Mouse (Mus musculus) heart, embryonic 13.5 days (tissue): ENCODE measurements at regions not wholly inside any gene's neighbourhood (a gene's known extent, or its start where the extent isn't known, plus 50 kb on each side); places are given as distances from the start of the nearest gene placed in this dataset.

ENCODE experiments used
- ATAC-seq: fragments of 200-750 bp; cut with Nextera tagmentation; 2 replicates; pipeline ENCODE4 v1.8.0; 2017; ENCODE audit warnings: moderate TSS enrichment; ENCODE audit not compliant: insufficient number of reproducible peaks, low FRiP score, low TSS enrichment; ENCODE audit errors: extremely low read depth
- H3K27ac ChIP-seq: fragments of 300-500 bp; sonication (generic); replicated peaks from 2 replicates; pipeline ENCODE4 v1.5.1; 2015; ENCODE audit warnings: moderate library complexity, mild to moderate bottlenecking, inconsistent platforms
- H3K27me3 ChIP-seq: fragments of 300-500 bp; sonication (generic); replicated peaks from 2 replicates; pipeline ENCODE4 v1.6.1; 2015; ENCODE audit warnings: mild to moderate bottlenecking, inconsistent platforms
- H3K36me3 ChIP-seq: fragments of 300-500 bp; sonication (generic); 2 replicates; pipeline ENCODE4 v1.6.1; 2015; ENCODE audit warnings: mild to moderate bottlenecking, inconsistent platforms
- H3K4me1 ChIP-seq: fragments of 300-500 bp; sonication (generic); 2 replicates; pipeline ENCODE4 v1.6.1; 2015; ENCODE audit warnings: inconsistent platforms
- H3K4me2 ChIP-seq: fragments of 300-500 bp; sonication (generic); 2 replicates; pipeline ENCODE4 v1.6.1; 2015; ENCODE audit warnings: inconsistent platforms, mild to moderate bottlenecking, moderate library complexity
- H3K4me3 ChIP-seq: fragments of 300-500 bp; sonication (generic); 2 replicates; pipeline ENCODE4 v1.5.1; 2015; ENCODE audit warnings: moderate library complexity, mild to moderate bottlenecking, inconsistent platforms
- H3K9ac ChIP-seq: fragments of 300-500 bp; sonication (generic); 2 replicates; pipeline ENCODE4 v1.6.1; 2015; ENCODE audit warnings: inconsistent platforms, mild to moderate bottlenecking, moderate library complexity
- H3K9me3 ChIP-seq: fragments of 300-500 bp; sonication (generic); 2 replicates; pipeline ENCODE4 v1.6.1; 2016; ENCODE audit warnings: inconsistent platforms
- WGBS: fragments of 180-500 bp; shearing (Covaris S2); methylation state at CpG from one replicate; pipeline ENCODE4 v1.1.7; 2015; ENCODE audit warnings: mixed read lengths; 5-methylcytosine and 5-hydroxymethylcytosine counted together

GRCm38 (mm10) chr2:116942321-116942791 is 63.9 kb downstream of the Tmco5 start:
- no peaks in the 10 kb centered on the region for H3K27me3 ChIP-seq
- WGBS = 46% methylated on average over 8 of the region's 8 CpGs
- H3K27ac ChIP-seq = peak overlapping the region; percentile 36; the same call in 1 of the 2 replicates
- no peak overlapping the region for H3K4me3 ChIP-seq
- H3K4me1 ChIP-seq = peaks cover 14% of the 10 kb centered on the region
- ATAC-seq = no peak
- H3K4me2 ChIP-seq = no peak overlapping the region
- no peak overlapping the region for H3K9ac ChIP-seq
- H3K9me3 ChIP-seq = no peaks in the 10 kb centered on the region
- no peaks in the 10 kb centered on the region for H3K36me3 ChIP-seq

GRCm38 (mm10) chr2:116948538-116948937 is 70.0 kb downstream of the Tmco5 start:
- WGBS = 65% methylated on average over 3 of the region's 3 CpGs
- Histone ChIP-seq H3K4me2 (no peak overlapping the region), H3K9me3 (0 out of 2 replicates have a peak, but pooled peaks cover 4% of the 10 kb centered on the region), H3K4me1 (no peaks in the 10 kb centered on the region), H3K36me3 (no peaks in the 10 kb centered on the region), H3K4me3 (no peak overlapping the region), H3K27me3 (no peaks in the 10 kb centered on the region), H3K9ac (no peak overlapping the region), H3K27ac (no peak overlapping the region)
- ATAC-seq = no peak

DNA sequence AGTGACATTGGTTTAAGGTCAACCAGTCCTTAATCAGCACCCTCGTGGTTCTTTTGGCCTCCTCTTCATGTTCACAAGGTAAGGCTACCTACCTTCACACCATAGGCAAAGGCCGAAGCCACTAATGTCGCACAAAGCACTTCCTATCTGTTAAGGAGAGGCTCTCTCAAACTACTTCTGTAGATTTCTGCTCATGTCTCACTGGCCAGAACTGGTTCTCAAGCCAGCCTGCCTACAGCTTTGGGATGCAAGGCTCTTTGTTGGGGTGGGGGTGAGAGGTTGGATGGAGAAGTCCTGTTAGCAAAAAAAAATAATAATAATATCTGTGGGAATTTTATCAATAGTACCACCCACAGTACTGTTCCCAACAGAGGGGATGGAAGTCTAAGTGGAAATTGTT is 71.2 kb downstream of the Tmco5 start:
- Histone ChIP-seq H3K9ac (no peak overlapping the region), H3K27me3 (no peaks in the 10 kb centered on the region), H3K4me3 (no peak overlapping the region), H3K4me1 (no peaks in the 10 kb centered on the region), H3K27ac (no peak overlapping the region), H3K4me2 (no peak overlapping the region), H3K36me3 (no peaks in the 10 kb centered on the region), H3K9me3 (0 out of 2 replicates have a peak, but pooled peaks cover 4% of the 10 kb centered on the region)
- ATAC-seq = no peak
- WGBS = 72% methylated on average over 3 of the region's 3 CpGs

DNA sequence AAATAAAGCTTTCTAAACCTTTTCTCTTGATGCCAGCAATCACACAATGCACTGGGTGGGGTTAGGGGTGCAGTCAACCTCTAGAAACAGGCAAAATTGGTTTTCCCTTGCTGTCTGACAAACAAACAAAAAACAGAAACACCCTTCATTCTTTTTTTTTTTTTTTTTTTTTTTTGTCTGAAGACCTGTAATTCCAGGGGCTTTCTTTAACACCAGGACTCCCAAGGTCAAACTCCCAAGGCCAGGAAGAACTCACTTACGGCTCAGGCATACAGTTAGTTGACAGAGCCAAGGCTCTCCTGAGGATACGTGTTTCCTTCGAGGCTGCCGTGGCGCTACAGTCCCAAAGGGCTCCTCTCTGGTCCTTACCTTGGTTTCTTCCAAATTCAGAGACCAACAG is 71.7 kb downstream of the Tmco5 start:
- no peak overlapping the region for H3K4me3 ChIP-seq
- no peaks in the 10 kb centered on the region for H3K4me1 ChIP-seq
- no peak overlapping the region for H3K27ac ChIP-seq
- no peak for ATAC-seq
- H3K36me3 ChIP-seq = no peaks in the 10 kb centered on the region
- no peak overlapping the region for H3K9ac ChIP-seq
- 79% methylated on average over 5 of the region's 5 CpGs for WGBS
- 0 out of 2 replicates have a peak, but pooled peaks cover 4% of the 10 kb centered on the region for H3K9me3 ChIP-seq
- no peaks in the 10 kb centered on the region for H3K27me3 ChIP-seq
- H3K4me2 ChIP-seq = no peak overlapping the region

DNA sequence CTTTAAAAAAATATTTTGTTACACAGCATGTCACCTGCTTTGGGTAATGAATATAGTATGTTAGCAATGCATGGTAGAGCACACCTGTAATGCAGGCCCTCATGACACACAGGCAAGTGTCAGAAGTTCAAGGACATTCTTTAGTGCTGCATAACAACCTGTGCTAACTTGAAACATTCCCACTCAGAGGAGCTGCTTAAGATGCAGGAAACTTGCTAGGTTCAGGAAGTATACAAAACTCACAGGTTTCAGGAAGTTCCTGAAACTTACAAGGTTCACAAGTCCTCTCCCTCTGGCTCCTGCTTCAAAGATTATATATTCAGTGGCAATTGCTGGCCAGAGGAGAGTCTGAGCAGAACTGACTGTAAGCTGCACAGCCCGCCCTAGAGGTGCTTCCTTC is 73.0 kb downstream of the Tmco5 start:
- no peaks in the 10 kb centered on the region for H3K4me1 ChIP-seq
- H3K27ac ChIP-seq = no peak overlapping the region
- 0 out of 2 replicates have a peak, but pooled peaks cover 4% of the 10 kb centered on the region for H3K9me3 ChIP-seq
- no peak for ATAC-seq
- no peaks in the 10 kb centered on the region for H3K36me3 ChIP-seq
- no peak overlapping the region for H3K4me2 ChIP-seq
- no peak overlapping the region for H3K4me3 ChIP-seq
- no peak overlapping the region for H3K9ac ChIP-seq
- H3K27me3 ChIP-seq = no peaks in the 10 kb centered on the region
- WGBS = 90% methylated on average over 1 of the region's 1 CpGs

GRCm38 (mm10) chr2:116954280-116954679 is 75.8 kb downstream of the Tmco5 start:
- no peak overlapping the region for H3K9ac ChIP-seq
- WGBS = 85% methylated on average over 7 of the region's 7 CpGs
- 0 out of 2 replicates have a peak, but pooled peaks cover 4% of the 10 kb centered on the region for H3K9me3 ChIP-seq
- no peaks in the 10 kb centered on the region for H3K36me3 ChIP-seq
- H3K4me2 ChIP-seq = no peak overlapping the region
- H3K4me3 ChIP-seq = no peak overlapping the region
- no peak overlapping the region for H3K27ac ChIP-seq
- ATAC-seq = no peak
- H3K4me1 ChIP-seq = no peaks in the 10 kb centered on the region
- no peaks in the 10 kb centered on the region for H3K27me3 ChIP-seq

- no peak overlapping the region for H3K4me3 ChIP-seq
- H3K27me3 ChIP-seq = no peaks in the 10 kb centered on the region
- H3K4me2 ChIP-seq = no peak overlapping the region
- ATAC-seq = no peak
- 0 out of 2 replicates have a peak, but pooled peaks cover 4% of the 10 kb centered on the region for H3K9me3 ChIP-seq
- H3K36me3 ChIP-seq = no peaks in the 10 kb centered on the region
- H3K4me1 ChIP-seq = no peaks in the 10 kb centered on the region
- H3K27ac ChIP-seq = no peak overlapping the region
- WGBS = 82% methylated on average over 4 of the region's 4 CpGs
- no peak overlapping the region for H3K9ac ChIP-seq
Measured at GRCm38 (mm10) chr2:116954896-116955295, 76.4 kb downstream of the Tmco5 start.

- Histone ChIP-seq H3K36me3 (no peaks in the 10 kb centered on the region), H3K4me3 (no peak overlapping the region), H3K9me3 (no peaks in the 10 kb centered on the region), H3K4me1 (no peaks in the 10 kb centered on the region), H3K27me3 (no peaks in the 10 kb centered on the region), H3K9ac (no peak overlapping the region), H3K27ac (no peak overlapping the region), H3K4me2 (no peak overlapping the region)
- ATAC-seq = no peak
- 72% methylated on average over 8 of the region's 8 CpGs for WGBS
Measured at GRCm38 (mm10) chr2:116963116-116963873, 84.8 kb downstream of the Tmco5 start.

DNA sequence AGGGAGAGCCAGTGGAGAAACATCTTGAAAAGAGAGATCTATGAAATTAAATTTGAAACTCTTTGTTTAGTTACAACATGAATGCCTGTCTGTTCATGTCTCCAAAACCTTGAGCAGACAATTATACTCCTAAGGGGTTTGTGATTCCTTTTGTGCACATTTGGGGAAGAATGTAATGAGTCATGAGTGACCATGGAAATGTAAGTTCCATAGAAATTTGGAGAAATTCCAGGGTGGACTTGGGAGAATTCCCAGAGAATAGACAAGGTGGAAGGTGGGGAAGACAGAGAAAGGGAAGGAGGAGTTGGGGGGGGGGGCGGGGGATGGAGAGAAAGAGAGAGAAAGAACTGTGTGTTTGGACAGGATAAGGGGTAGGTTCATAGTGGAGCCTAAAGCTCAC is 87.8 kb downstream of the Tmco5 start:
- WGBS = no CpG with 5 or more reads among the region's 1 CpGs
- Histone ChIP-seq H3K9me3 (no peaks in the 10 kb centered on the region), H3K36me3 (no peaks in the 10 kb centered on the region), H3K4me3 (no peak overlapping the region), H3K9ac (no peak overlapping the region), H3K4me2 (no peak overlapping the region), H3K27me3 (no peaks in the 10 kb centered on the region), H3K27ac (no peak overlapping the region), H3K4me1 (no peaks in the 10 kb centered on the region)
- no peak for ATAC-seq

DNA sequence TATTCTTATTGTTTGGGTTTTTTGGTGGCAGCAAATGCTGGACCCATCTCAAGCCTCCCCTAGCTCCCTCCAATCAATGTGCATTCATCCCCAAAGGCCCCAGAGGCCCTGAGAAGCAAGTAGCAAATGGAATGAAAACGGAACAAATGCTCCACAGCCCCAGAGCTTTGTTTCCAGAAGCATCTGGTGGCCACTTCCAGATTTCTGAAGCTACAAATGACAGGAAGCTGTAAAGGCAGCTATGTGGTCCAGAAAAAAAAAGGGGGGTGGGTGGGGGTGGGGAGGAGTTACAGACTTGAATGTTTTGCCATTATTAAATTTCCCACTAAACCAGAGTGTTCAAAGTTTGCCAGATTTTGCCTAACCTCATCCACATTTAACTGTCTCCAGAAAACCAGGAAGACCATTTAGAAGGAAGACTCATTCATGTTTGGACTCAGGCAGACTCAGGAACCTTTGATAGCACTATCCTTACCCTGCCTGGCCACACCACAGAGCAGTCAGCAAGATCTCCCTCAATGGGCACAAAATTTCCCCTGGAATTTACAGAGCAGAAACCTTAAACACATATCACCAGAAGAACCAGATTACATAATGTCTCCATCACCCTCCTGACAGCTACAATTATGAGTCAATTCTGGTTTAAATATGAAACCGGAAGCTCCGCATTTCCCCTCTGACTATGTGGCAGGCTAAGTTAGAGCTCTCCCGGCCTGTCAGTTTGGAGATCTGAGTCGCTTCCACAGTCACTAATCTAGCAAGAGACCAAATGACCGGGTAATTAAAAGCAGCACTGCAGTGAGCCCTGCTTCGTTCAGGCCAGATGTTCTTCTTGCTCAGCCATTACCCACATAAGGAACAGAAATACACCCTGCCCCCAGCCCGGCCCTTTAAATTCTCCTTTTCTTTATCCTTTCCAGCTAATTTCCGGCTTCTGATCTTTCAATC is 93.4 kb downstream of the Tmco5 start:
- Histone ChIP-seq H3K4me2 (peak overlapping the region; percentile 59), H3K4me3 (peak overlapping the region; percentile 23), H3K9ac (peak overlapping the region; percentile 59), H3K4me1 (peaks cover 36% of the 10 kb centered on the region), H3K36me3 (no peaks in the 10 kb centered on the region), H3K9me3 (no peaks in the 10 kb centered on the region), H3K27me3 (no peaks in the 10 kb centered on the region), H3K27ac (peak overlapping the region; percentile 74)
- ATAC-seq = no peak
- WGBS = 25% methylated on average over 9 of the region's 9 CpGs

DNA sequence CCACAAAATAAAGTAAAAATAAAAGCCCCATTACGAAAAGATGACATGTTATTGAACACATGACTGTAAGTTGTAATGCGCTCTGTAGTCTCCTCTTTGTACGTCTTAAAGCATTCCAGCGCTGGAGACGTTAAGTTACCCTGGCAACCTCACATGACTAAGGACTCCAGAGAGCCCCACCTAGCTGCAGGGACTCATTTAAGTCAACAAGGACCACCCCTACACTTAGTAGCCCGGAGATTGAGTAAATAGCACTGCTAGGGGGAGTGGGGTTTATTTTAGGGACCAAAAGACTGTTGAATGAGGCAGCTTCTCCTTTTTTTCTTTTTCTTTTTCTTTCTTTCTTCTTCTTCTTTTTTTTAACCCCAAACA is 94.1 kb downstream of the Tmco5 start:
- ATAC-seq = no peak
- H3K4me3 ChIP-seq = peak overlapping the region; percentile 23
- H3K9ac ChIP-seq = peak overlapping the region; percentile 59
- H3K4me1 ChIP-seq = peaks cover 41% of the 10 kb centered on the region
- peak overlapping the region; percentile 74 for H3K27ac ChIP-seq
- WGBS = 8% methylated on average over 6 of the region's 6 CpGs
- peak overlapping the region; percentile 59 for H3K4me2 ChIP-seq
- no peaks in the 10 kb centered on the region for H3K9me3 ChIP-seq
- H3K36me3 ChIP-seq = no peaks in the 10 kb centered on the region
- H3K27me3 ChIP-seq = no peaks in the 10 kb centered on the region
